Mouse (Mus musculus) ovary, postnatal 36 days (tissue): Measurements from ENCODE around the gene Limd1.
"Not testable (repeated sequence)": the region's sequence is repeated elsewhere in the genome, so short reads cannot be mapped to it uniquely, and the experiment has no call there.

Experiments
- DNase-seq: peaks from one replicate; pipeline ENCODE4 v3.0.0; 2022; ENCODE audit warnings: low spot score, mixed read lengths

Gene Limd1

DNA sequence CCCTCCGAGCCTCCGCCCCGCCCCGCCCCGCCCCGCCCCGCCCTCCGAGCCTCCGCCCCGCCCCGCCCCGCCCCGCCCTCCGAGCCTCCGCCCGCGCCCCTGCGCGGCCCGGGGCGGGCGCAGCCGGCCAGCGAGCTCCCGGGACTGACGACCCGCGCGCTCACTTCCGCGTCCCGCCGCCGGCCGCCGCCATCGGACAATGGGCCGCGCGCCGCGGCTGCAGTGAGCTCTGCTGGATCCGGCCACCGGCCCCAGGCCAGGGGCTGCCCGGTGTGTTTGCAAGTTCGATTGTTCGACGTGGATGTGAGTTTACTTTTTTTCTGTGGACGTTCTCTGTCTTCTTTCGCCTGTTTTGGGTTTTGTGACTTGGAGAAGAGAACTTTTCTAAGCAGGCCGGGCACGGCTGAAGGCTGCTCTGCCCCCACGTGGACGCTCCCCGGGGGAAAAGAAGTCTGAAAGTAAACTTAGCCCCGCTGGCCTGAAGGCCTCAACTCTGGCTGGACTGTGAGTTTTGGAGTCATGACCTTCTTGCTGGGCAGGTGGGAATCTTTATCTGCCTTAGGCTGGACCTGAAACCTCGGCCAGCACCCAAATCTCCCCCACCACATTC lies at the start of gene Limd1:
TSS of gene Limd1 (plus strand) at position 121 of the 610 bp plus-strand sequence.
- DNase-seq, result peak; percentile 82

DNA sequence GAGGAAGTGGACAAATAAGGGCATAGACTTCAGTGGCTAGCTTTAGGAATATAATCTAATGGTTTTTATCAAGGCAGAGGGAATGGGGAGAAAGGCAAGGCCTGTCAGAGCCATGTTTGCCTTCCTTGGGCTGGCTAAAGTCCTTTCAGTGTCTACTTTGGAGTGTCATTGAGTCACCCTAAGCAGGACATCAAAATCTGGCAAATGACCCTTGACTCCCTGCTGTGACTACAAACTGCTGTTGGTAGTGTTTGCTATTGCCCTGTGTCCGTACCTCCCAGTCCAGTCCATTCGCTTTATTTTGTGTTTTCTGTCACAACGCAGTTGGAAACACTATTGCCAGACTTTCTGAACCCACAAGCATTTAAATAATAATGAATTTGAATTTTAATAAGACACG lies 48.6 kb upstream of the Limd1 start:
- DNase-seq, result no peak

DNA sequence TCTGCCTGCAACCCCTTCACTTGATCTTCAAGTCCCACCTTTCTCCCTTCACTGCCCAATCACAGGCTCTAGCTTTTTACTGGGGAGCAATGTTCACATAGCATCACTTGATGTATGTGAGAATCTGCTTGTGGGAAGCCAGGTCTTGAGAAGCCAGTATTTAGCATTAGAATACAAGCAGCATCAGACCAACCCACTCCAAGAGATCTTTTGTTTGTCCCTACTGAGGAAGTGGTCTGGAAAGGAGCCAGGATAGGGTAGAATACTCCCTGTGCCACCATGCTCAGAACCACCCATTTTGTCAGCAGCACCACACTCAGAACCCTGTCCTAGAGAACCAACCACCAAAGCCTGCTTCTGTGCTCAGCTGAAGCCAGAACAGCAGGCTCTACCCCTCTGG lies 47.5 kb upstream of the Limd1 start:
- DNase-seq, result no peak

DNA sequence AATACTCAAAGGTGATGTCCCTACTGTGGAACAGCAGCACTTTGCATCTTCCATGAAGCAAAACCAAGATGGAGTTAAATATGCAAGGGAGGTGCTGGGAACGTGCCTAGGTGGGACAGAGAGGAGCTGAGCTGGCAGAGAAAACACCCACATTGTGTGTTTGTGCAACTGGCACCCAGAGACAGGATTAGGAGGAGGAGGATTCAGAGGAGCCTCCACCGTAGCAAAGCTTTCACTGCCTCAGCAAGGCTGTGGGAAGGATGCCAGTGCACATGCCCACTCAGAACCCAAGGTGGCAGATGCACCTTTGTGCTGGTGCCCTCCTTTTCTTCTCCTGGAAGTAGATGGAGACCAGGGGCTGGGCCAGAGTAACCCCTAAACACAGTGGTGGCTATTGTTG lies 40.3 kb upstream of the Limd1 start:
- no peak for DNase-seq

DNA sequence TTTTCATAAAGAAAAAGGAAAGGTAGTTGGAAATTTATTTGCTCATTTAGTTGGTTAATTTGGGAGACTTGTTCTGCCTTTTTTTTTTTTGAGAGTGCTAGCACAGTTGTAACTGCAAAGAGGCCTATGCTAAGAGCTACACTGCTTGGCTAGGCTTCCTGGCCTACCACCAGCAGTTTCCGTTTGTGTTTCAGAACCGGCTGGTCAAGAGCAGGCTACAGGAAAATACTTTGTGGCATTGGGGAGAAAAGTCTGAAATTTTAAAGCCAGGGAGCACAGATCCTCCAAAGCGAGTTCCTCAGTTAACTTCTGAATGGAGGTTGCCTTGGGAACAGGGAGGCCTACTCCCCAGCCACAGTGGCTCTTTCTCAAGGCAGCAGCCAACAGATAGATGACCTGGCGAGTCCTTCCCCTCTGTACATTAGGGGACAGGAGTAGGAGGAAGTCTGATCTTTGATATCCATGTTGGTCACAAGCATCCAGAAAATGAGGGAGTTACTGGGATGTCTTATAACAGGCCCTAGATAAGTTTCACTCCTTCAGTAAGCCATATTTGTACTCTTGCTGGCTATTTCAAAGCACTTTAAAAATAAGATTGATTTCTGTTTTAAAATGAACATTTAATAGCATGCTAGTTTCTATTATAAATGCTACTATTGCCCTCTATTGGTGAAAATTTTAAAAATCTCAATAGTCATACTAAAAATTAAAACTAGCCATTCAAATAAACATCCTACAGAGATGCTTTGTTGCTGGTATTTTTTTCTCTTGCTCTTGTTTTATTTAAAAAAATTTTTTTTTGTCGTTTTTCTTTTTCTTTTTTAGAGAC lies 38.1 kb upstream of the Limd1 start:
- DNase-seq, result no peak

DNA sequence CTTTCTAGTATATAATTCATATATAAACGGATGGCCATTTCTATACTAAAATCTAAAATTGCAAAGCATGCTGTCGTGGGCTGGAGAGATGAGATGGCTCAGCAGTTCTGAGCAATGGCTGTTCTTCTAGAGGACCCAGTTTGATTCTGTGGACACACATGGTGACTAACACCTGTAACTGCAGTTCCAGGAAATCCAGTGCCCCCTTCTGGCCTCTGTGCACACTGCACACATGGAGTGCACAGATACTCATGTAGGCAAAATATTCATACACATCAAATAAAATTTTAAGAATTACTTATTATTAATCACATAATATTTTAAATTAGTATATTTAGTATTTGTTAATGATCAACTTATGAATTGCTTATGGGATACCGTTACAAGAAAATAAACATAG lies 31.4 kb upstream of the Limd1 start:
- not testable (repeated sequence) for DNase-seq

DNA sequence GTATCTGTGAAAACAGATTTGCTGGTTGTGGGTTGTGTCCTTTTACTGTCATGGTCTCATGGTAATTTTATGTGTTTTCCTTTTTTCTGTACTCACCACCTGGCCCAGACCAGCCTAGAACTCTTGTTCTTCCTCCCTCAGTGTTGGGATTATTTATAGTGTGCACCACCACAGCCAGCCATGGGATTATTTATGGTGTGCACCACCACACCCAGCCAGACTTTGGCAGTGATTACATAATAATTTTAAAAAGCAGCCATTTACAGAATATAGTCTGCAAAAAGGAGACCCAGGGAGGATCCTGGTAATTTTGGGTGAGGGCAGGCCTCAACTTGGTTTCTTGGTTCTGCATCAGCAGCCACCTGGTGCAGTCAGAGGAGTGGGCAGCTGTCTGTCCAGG lies 29.9 kb upstream of the Limd1 start:
- no peak for DNase-seq

DNA sequence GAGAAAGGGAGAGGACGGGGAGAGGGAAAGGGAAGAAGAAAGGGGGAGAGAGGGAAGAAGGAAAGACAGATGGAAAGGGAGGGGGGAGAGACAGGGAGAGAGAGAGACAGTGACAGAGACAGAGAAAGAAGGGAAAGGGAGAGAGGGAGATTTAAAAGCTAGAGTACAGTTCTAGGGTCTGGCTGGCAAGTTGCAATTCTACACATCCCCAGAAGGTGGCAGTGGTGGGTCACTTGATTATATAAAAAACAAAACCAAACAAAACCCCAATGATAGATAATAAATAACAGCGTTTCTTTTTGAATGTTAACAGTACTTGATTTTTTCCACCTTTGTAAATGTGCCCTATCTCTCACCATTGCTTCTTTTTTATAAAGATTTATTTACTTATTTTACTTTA lies 28.3 kb upstream of the Limd1 start:
- DNase-seq, result peak; percentile 22

DNA sequence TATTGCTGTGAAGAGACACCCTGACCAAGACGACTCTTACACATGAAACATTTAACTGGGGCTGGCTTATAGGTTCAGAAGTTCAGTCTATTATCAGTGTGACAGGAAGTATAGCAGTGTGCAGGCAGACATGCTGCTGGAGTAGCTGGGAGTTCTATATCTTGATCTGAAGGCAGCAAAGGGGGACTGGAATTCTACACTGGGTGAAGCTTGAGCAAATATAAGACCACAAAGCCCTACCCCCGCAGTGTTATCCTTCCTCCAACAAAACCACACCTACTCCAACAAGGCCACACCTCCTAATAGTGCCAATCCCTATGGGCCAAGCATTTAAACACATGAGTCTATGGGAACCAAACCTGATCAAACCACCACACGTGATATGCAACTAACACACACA lies 26.7 kb upstream of the Limd1 start:
- no peak for DNase-seq

DNA sequence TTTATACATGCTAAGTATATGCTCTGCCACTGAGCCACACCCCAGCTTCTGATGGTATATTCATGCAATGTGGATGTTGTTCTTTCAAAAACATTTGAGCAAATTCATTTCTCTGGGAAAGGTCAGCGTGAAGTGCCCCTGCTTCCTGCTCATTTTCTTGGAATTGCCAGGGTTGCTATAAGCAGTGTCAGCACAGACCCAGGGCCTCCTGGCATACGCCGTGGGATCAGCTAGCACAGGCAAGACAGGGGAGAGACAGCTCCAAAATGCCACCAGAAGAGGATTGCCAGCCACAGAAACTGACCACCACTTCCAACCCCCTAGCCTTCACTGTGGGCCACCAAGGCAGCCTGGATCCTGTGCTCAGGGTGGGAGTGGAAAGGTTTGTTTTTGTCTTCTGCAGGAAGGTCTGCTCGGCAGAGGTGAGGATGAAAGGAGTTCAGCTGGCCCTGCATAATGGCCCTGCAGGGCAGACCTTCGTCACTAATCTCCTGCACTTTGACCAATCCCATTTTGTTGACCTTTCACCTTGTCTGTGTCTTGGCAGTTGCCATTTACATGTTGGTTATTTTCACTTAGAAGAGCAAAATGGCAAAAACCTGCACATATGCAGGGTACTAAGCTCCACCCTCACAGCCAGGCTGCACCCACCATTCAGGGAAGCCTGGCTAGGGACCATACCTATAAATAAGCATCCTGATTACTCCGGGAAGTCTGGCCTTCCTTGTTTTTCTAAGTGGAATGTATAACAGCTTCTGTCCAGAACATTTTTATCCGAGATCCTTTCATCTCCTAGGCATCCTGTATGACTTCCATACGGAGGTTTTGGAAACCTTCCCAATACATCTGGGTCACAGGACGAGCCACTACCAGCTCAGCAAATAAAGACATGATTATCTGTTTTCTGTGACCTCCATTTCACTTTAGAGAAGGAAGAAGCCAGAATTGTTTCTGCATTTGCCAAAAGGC lies 21.6 kb upstream of the Limd1 start:
- no peak for DNase-seq

DNA sequence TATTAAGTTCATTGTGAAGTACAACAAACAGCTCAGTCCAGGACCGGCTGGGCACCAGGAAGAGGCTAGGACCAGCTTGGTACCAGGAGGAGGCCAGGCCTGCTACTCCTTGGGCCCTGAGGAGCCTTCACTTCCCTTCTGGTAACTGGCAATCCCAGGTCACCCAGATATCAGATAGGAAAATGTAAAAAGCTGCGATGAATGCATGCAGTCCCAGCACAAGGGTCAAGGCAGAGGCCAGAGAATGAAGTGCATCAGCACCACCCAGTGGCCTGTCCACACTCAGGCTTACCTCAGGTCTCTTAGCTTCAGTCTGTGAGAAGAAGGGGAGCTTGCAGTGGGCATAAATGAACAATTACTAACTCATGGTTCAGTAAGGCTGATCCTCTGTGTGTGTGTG lies 20.9 kb upstream of the Limd1 start:
- DNase-seq, result peak; percentile 19

DNA sequence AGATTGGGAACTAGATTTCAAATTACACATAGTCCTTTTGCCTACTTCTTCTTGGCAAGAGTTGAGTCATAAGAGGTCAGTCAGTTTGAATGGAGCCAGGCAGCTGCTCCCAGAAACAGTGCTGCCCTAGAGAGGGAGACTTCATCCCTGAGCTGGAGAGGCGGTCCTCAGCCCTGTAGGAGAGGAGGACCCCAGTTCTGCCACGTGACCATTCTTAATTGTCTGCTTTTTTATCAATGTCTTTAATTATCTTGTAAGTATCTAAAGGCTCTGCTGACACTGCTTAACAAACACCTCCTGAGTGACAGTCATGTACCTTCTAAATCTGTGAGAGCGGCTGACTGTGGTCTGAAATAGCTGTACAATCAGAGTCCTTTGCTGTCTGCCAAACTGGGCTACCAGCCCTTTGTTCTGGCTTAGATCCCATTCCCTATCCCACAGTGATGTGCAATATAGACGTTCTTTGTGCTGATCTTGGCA lies 11.3 kb upstream of the Limd1 start:
- DNase-seq, result no peak

DNA sequence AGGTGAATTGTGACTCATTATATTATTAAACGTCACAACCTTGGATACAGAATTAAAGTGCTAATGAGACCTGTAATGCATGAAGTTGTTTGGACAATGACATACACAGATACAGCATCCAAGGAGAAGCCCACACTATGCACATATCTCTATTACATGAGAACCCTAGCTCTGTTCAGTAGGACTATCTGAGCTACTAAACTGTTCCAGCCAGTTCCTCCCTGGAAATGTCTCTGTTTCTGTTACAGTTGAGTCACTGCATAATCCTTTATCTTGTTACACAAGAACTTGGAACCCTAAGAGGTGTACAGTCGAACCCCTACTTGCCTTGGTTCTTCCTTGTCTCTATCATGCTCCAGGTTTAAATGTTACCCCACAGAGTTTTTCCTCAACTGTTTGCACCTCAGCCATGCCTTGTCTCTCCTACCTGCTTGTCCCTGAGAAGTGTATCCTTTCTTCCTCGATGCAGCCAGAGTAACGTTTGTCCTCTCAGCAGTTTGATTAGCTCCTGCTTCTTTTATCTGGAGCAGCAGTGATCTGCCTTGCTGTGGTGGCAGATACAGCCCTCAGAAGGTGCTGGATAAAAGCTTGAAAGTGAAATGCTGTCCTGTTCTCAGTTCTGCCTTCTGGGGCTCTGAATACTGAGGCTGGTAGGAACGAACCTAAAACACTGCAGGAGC lies 10.0 kb upstream of the Limd1 start:
- no peak for DNase-seq

DNA sequence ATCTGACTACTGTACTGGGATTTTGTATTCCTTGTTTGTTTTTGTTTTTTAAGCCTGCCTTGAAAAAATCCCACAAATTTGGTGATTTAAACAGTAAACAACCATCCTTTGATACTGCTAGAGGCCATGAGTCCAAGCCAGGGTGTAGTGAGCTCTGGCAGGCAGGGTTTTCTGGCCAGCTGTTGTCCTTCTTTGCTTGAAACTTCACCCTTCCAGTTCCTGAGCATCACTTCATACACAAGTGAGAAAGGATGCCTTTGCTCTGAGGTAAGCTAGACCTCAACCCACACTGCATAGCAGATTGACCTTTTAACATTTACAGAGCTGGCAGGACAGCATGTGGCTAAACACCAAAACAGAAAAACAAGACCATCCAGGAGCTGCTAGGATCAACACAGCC lies 9.4 kb upstream of the Limd1 start:
- no peak for DNase-seq

DNA sequence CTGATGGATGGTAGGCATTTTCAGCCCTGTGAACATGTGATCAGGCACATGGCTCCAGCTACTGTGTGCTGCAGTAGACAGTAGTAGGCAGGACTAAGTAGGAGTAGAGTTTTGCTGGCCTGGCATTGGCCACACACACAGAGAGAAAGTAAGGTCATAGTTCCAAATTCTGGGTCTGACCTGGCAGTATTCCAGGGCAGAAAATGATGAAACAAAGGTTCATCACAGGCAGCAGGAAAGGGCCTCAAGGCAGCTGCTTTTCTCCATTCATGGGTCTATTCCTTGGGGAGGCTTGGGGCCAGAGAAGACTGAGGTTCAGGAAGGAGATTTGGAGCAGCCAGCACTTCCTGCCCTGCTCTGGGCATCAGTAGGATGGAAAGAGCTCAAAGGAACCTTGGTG lies 5.1 kb upstream of the Limd1 start:
- DNase-seq, result no peak

DNA sequence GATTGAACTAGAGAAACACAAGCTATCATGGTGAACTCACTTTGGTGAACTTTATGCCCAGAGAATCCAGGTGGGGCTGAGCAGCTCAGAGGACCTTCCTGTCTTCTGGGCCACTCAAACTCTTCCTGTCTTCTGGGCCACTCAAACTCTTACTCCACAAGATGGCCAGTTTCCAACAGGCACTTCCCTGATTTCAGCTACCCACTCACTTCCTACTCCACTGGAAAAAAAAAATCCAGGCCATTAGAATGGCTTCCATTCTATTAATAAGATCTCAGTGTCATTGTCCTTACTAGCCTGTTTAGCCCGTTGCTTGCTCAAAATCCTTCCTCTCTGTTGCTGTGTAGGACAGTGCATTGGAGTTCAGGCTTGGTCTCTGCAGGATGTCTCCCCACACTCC lies 2.9 kb upstream of the Limd1 start:
- no peak for DNase-seq

DNA sequence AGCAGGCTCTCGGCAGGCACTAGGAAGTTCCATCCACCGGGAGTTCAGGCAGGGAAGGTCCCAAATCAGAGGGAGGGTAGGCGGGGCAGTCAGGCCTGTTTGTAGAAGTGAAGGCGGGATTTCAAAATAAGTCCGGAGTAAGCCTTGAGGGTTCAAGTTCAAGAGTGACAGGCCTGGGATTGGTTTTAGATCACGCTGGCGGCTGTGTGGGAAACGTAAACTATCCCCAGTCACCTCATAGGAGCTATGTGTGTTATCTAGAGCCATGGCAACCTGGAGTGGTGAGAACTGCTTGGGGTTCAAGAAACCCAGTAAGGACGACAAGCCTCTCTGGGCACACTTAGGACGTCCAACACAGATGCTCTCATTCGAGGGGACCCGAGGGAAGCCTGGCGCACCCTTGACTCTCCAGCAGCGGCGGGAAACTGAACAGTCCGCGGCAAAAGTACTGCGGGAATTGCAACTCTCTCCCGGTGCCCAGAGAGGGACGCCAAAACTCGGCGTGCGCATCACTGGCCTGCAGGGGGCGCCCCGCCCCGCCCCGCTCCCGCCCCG lies 398 bp upstream of the Limd1 start:
- DNase-seq, result peak; percentile 45

DNA sequence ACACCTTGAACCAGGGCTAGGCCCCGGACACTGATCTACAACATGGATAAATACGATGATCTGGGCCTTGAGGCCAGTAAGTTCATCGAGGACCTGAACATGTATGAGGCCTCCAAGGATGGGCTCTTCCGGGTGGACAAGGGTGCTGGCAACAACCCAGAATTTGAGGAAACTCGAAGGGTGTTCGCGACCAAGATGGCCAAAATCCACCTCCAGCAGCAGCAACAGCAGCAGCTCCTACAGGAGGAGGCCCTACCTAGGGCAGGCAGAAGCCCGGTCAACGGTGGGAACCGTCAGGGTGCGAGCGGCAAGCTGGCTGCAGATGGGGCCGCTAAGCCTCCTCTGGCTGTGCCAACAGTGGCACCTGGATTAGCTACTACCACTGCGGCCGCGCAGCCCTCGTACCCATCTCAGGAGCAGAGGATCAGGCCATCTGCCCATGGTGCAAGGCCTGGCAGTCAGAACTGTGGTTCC lies 727 bp downstream of the Limd1 start:
- peak; percentile 29 for DNase-seq

DNA sequence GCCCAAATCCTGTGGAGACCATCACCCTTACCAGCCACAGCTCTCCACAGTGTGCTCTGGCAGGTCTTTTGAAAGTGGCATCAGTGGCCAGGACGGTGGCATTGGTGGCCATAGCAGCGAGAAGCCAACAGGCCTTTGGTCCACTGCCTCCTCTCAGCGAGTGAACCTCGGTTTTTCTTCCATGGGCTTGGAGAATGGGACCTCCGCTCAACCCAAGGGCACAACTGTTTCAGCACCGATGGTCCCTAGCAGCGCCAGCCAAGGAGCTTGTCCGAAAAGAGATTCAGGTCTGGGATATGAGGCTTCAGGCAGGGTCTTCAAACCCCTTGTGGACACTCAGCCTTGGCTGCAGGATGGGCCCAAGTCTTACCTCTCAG lies 1.4 kb downstream of the Limd1 start:
- DNase-seq, result no peak

DNA sequence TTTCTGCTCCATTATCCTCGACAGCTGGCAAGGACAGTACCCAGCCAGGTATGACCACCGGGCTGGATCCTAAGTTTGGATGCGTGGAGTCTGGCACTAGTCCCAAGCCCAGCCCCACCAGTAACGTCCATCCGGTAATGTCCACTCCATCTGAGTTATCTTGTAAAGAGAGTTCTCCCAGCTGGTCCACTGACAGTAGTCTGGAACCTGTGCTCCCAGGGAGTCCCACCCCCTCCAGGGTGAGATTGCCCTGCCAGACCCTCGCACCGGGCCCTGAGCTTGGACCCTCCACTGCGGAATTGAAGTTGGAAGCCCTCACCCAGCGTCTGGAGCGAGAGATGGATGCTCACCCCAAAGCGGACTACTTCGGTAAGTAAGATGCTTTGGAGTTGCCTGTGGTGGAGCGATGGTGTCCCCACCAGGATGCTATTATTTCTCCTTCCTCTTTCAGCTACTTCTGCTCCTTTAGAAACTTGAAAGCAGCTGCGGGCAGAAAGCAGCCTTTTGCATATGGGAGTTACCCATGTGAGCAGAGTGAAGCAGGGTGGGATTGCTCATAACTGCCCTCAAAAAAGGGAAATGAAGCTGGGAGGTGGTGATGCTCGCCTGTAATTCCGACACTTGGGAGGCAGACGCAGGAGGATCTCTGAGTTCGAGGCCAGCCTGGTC lies 1.9 kb downstream of the Limd1 start:
- DNase-seq, result no peak

DNA sequence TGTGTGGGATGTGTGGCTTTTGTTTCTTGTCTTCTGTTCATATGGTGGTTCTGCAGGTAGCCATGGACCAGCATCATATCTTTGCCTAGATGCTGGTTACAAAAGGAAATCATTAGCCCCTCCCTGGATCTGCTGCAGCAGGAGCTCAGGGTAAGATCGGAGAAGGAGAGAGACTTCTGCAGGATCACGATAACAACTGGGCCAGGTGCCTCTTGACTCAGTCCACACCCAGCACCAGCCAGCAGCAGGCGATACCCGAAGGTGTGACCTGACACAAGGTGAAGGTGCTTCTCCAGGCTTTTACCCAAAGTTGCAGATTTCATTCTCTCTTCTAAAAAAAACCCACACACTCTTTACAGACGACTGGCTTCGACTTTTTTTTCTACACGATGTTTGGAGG lies 2.6 kb downstream of the Limd1 start:
- DNase-seq, result no peak
